Mouse (Mus musculus) left cerebral cortex, postnatal 10 days (tissue): ENCODE measurements around the gene Ugt2b34. TPM values are rescaled to one million over a fixed set of nuclear protein-coding genes. Genes with fewer than 3 reads are reported as not detected.

ENCODE experiments used
- total RNA-seq, 2 experiments: library from RNA; stranded (reverse); gene quantifications; 2 replicates each; pipeline ENCODE4 v1.2.3; 2021

Gene Ugt2b34
- total RNA-seq, 2 experiments from 2014 or later: not detected

Other genes starting within 250 kb of the Ugt2b34 start
- gene Tmprss11b, start 230.6 kb downstream of the Ugt2b34 start, total RNA-seq: under 1 TPM in 1 of 2 experiments, not detected in 1; 0.10 TPM
- not detected for gene Tmprss11e, start 161.1 kb downstream of the Ugt2b34 start, total RNA-seq
- gene Ythdc1, start 102.7 kb downstream of the Ugt2b34 start, total RNA-seq: 10 to 100 TPM; 45.4 to 48.0 TPM
- not detected for gene Ugt2b1, start 19.6 kb upstream of the Ugt2b34 start, total RNA-seq
- gene Ugt2b35, start 93.9 kb upstream of the Ugt2b34 start, total RNA-seq: not detected
- gene Ugt2b36, start 185.6 kb upstream of the Ugt2b34 start, total RNA-seq: not detected
- gene Ugt2b5, start 233.4 kb upstream of the Ugt2b34 start, total RNA-seq: not detected